Mouse (Mus musculus): Measurements from ENCODE around the gene Bola2. TPM values are rescaled to one million over a fixed set of nuclear protein-coding genes. Genes with fewer than 3 reads are reported as not detected.
"Not testable (repeated sequence)": the region's sequence is repeated elsewhere in the genome, so short reads cannot be mapped to it uniquely, and the experiment has no call there.

Gene Bola2
- polyA plus RNA-seq, 1 experiment from 2014 or later: 114 TPM

- H3K27ac ChIP-seq: no peak overlapping the region; the same call in 1 of the 2 replicates
- H3K9me3 ChIP-seq: no peaks in the 10 kb centered on the region
- no peak overlapping the region for H3K9ac ChIP-seq
- H3K4me1 ChIP-seq: peaks cover 6% of the 10 kb centered on the region; the same call in 1 of the 2 replicates
- H3K4me2 ChIP-seq: no peak overlapping the region
- no peaks in the 10 kb centered on the region for H3K27me3 ChIP-seq (replicated peaks)
- peaks cover 27% of the 10 kb centered on the region for H3K36me3 ChIP-seq
- WGBS: 68% methylated on average over 5 of the region's 5 CpGs
- H3K4me3 ChIP-seq (replicated peaks): no peak overlapping the region
- ATAC-seq (ENCODE audit: insufficient read depth, low FRiP score, low read depth): no peak
Measured at GRCm38 (mm10) chr7:126668452-126668851, 26.7 kb upstream of the Bola2 start.

GRCm38 (mm10) chr7:126670152-126670551 is 25.0 kb upstream of the Bola2 start:
- no peak overlapping the region for H3K4me3 ChIP-seq (replicated peaks)
- H3K4me1 ChIP-seq: peaks cover 6% of the 10 kb centered on the region; the same call in 1 of the 2 replicates
- H3K36me3 ChIP-seq: peaks cover 23% of the 10 kb centered on the region
- no peak overlapping the region for H3K4me2 ChIP-seq
- no peaks in the 10 kb centered on the region for H3K9me3 ChIP-seq
- no peak overlapping the region for H3K9ac ChIP-seq
- no peak overlapping the region for H3K27ac ChIP-seq
- 90% methylated on average over 3 of the region's 3 CpGs for WGBS
- no peak for ATAC-seq (ENCODE audit: insufficient read depth, low FRiP score, low read depth)
- H3K27me3 ChIP-seq (replicated peaks): no peaks in the 10 kb centered on the region

DNA sequence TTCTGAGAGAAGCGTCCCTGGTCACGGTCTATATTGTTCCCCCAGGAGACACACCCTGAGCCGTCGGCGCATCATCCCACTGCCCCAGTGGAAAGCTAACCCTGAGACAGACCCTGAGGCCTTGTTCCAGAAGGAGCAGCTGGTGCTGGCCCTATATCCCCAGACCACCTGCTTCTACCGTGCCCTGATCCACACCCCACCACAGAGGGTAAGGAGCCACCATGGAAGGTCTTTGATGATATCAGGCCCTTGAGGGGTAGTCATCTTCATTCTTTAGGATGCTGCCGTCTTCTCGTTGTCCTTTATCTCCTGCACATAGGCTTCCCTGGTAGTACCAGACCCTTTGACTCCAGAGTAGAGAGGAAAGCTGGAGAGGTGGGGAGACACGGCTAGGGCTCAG is 23.1 kb upstream of the Bola2 start:
- no peak overlapping the region for H3K4me2 ChIP-seq
- WGBS: 91% methylated on average over 9 of the region's 9 CpGs
- ATAC-seq (ENCODE audit: insufficient read depth, low FRiP score, low read depth): no peak
- no peaks in the 10 kb centered on the region for H3K9me3 ChIP-seq
- no peak overlapping the region for H3K9ac ChIP-seq
- no peak overlapping the region for H3K27ac ChIP-seq
- no peaks in the 10 kb centered on the region for H3K27me3 ChIP-seq (replicated peaks)
- peaks cover 6% of the 10 kb centered on the region; the same call in 1 of the 2 replicates for H3K4me1 ChIP-seq
- H3K36me3 ChIP-seq: peaks cover 18% of the 10 kb centered on the region
- no peak overlapping the region for H3K4me3 ChIP-seq (replicated peaks)

DNA sequence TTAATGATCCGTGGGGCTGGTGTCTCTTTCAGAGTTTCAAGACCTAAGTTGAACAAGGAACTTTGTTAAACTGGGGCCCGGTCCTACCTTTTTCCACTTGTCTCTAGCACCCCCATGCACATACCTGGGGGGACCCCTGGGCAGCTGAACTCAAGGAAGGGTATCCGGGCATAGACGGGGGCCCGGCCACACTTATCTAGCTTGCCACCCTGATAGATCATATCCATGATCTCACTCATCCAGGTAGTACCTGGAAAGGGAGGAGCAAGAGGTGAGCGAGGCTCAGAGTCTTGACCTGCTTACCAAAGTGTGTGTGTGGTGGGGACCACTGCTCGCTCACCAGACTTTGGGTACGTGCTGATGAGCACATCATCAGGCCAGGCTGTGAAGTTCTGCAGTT is 20.1 kb upstream of the Bola2 start:
- no peaks in the 10 kb centered on the region for H3K9me3 ChIP-seq
- H3K4me3 ChIP-seq (replicated peaks): no peak overlapping the region
- H3K9ac ChIP-seq: no peak overlapping the region
- H3K4me2 ChIP-seq: no peak overlapping the region
- H3K4me1 ChIP-seq: no peaks in the 10 kb centered on the region
- 91% methylated on average over 8 of the region's 8 CpGs for WGBS
- no peak overlapping the region for H3K27ac ChIP-seq
- ATAC-seq (ENCODE audit: insufficient read depth, low FRiP score, low read depth): no peak
- H3K36me3 ChIP-seq: peaks cover 18% of the 10 kb centered on the region
- H3K27me3 ChIP-seq (replicated peaks): no peaks in the 10 kb centered on the region

GRCm38 (mm10) chr7:126676207-126676606 is 19.0 kb upstream of the Bola2 start, which contains the start of gene Sult1a1:
Sult1a1 (minus strand) TSS chr7:126676432.
- H3K9ac ChIP-seq: no peak within 1 kb of the TSS
- H3K27ac ChIP-seq: peak within 1 kb of the TSS; percentile 23; the same call in 1 of the 2 replicates
- 64% methylated on average over 1 of the region's 1 CpGs for WGBS
- H3K4me1 ChIP-seq: no peaks in the 10 kb centered on the region
- no peak for ATAC-seq (ENCODE audit: insufficient read depth, low FRiP score, low read depth)
- H3K4me2 ChIP-seq: no peak within 1 kb of the TSS
- no peaks in the 10 kb centered on the region for H3K27me3 ChIP-seq (replicated peaks)
- no peak within 1 kb of the TSS; the same call in 1 of the 2 replicates for H3K4me3 ChIP-seq (replicated peaks)
- no peaks in the 10 kb centered on the region for H3K9me3 ChIP-seq
- peaks cover 18% of the 10 kb centered on the region for H3K36me3 ChIP-seq

DNA sequence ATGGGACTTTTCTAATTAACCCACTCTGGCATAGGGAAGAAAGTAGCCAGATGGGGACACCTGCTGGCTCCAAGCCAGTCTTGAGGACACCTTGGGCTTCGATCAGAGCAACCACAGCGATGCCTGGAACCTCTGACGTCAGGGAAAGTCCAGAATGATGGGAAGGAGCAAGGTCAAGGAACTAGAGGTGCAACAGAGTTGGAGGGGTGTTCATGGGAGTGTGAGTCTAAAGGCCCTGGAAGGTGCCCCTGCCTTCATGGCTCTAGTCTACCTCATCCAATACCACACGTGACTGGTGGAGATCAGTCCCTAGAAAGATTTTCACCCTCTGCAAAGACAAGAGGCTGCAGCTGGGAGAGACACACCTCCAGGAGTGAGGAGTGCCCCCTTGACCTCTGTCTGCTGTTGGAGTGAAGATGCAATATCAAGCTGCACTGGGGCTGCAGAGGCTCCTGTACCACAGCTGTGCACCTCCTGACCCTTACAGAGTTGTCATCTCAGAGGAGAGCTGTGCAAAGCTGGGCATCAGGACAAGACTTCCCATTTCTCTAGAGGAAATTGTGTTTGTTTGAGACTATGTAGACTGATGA is 18.5 kb upstream of the Bola2 start:
- 86% methylated on average over 4 of the region's 4 CpGs for whole genome bisulfite sequencing
- H3K4me2 ChIP-seq: no peak overlapping the region
- no peaks in the 10 kb centered on the region for H3K4me1 ChIP-seq
- H3K36me3 ChIP-seq: peaks cover 14% of the 10 kb centered on the region
- no peaks in the 10 kb centered on the region for H3K9me3 ChIP-seq
- no peak overlapping the region for H3K27ac ChIP-seq
- ATAC-seq (ENCODE audit: insufficient read depth, low FRiP score, low read depth): no peak
- H3K27me3 ChIP-seq (replicated peaks): no peaks in the 10 kb centered on the region
- no peak overlapping the region for H3K4me3 ChIP-seq (replicated peaks)
- no peak overlapping the region for H3K9ac ChIP-seq

- Histone ChIP-seq H3K9ac (no peak overlapping the region), H3K9me3 (no peaks in the 10 kb centered on the region), H3K36me3 (0 out of 2 replicates have a peak, but pooled peaks cover 2% of the 10 kb centered on the region), H3K27ac (no peak overlapping the region), H3K4me3 (replicated peaks) (no peak overlapping the region), H3K27me3 (replicated peaks) (no peaks in the 10 kb centered on the region), H3K4me1 (no peaks in the 10 kb centered on the region), H3K4me2 (no peak overlapping the region)
- ATAC-seq (ENCODE audit: insufficient read depth, low FRiP score, low read depth): no peak
- 52% methylated on average over 8 of the region's 8 CpGs for WGBS
Measured at GRCm38 (mm10) chr7:126678545-126679341, 16.5 kb upstream of the Bola2 start.

GRCm38 (mm10) chr7:126679683-126680082 is 15.5 kb upstream of the Bola2 start:
- H3K9me3 ChIP-seq: no peaks in the 10 kb centered on the region
- H3K4me1 ChIP-seq: no peaks in the 10 kb centered on the region
- no peaks in the 10 kb centered on the region for H3K27me3 ChIP-seq (replicated peaks)
- H3K36me3 ChIP-seq: no peaks in the 10 kb centered on the region
- 85% methylated on average over 5 of the region's 5 CpGs for WGBS
- H3K9ac ChIP-seq: no peak overlapping the region
- ATAC-seq (ENCODE audit: insufficient read depth, low FRiP score, low read depth): no peak
- no peak overlapping the region for H3K4me2 ChIP-seq
- H3K4me3 ChIP-seq (replicated peaks): no peak overlapping the region
- no peak overlapping the region for H3K27ac ChIP-seq

DNA sequence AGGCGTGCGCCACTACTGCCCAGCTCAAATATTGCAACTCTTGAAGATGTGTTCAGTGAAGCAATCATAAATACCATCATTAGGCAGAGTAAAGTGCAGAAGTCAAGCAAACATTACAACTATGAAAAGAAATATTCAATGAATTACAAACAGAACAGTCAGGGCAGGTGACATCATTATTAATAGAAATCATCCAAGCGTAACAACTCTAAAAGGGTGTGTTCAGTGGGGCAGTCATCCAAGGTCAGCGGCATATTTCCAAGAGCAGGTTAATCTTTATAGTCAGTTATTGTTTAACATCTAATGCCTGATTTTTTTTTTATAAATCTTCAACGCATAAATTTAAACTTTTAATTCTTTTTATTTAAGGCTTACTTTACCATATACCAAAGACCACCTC is 14.0 kb upstream of the Bola2 start:
- H3K9ac ChIP-seq: no peak overlapping the region
- H3K4me1 ChIP-seq: no peaks in the 10 kb centered on the region
- no peaks in the 10 kb centered on the region for H3K36me3 ChIP-seq
- H3K27me3 ChIP-seq (replicated peaks): no peaks in the 10 kb centered on the region
- H3K27ac ChIP-seq: no peak overlapping the region
- H3K4me2 ChIP-seq: no peak overlapping the region
- WGBS: 79% methylated on average over 5 of the region's 5 CpGs
- ATAC-seq (ENCODE audit: insufficient read depth, low FRiP score, low read depth): no peak
- H3K9me3 ChIP-seq: no peaks in the 10 kb centered on the region
- no peak overlapping the region for H3K4me3 ChIP-seq (replicated peaks)

GRCm38 (mm10) chr7:126688156-126688555 is 7.0 kb upstream of the Bola2 start:
- not testable (repeated sequence) for H3K27ac ChIP-seq
- 74% methylated on average over 4 of the region's 4 CpGs for WGBS

DNA sequence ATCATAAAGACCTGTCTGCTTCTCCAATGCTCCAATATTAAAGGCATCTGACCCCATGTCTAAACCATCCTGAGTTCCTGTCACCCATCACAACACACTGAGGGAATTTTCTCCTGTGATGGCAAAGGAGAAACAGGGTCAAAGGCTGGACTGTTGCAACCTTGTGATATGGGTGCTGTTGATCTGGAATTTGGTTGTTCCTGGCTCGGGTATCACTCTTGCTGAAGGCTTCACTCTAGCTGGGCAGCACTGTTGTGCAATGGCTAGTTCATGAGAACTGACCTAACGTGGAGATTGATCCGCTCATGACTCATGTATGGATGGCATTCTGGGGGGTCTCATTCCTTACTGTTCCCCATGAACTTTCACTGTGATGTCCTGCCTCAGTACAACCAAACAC is 6.2 kb upstream of the Bola2 start:
- Histone ChIP-seq H3K27ac (no peak overlapping the region), H3K36me3 (peaks cover 17% of the 10 kb centered on the region), H3K27me3 (replicated peaks) (no peaks in the 10 kb centered on the region), H3K4me3 (replicated peaks) (no peak overlapping the region), H3K4me1 (no peaks in the 10 kb centered on the region), H3K4me2 (no peak overlapping the region), H3K9me3 (no peaks in the 10 kb centered on the region), H3K9ac (no peak overlapping the region)
- 72% methylated on average over 3 of the region's 3 CpGs for WGBS
- no peak for ATAC-seq (ENCODE audit: insufficient read depth, low FRiP score, low read depth)

More at GRCm38 (mm10) chr7:126688156-126688555, 7.0 kb upstream of the Bola2 start:
- H3K9me3 ChIP-seq; H3K4me3 ChIP-seq (replicated peaks); ATAC-seq (ENCODE audit: insufficient read depth, low FRiP score, low read depth); H3K4me2 ChIP-seq; H3K4me1 ChIP-seq; H3K9ac ChIP-seq; H3K27me3 ChIP-seq (replicated peaks): not testable (repeated sequence)
- peaks cover 17% of the 10 kb centered on the region for H3K36me3 ChIP-seq

- no peak overlapping the region for H3K27ac ChIP-seq
- 84% methylated on average over 3 of the region's 3 CpGs for WGBS
- no peak overlapping the region for H3K9ac ChIP-seq
- H3K9me3 ChIP-seq: no peaks in the 10 kb centered on the region
- no peak overlapping the region for H3K4me3 ChIP-seq (replicated peaks)
- no peaks in the 10 kb centered on the region for H3K27me3 ChIP-seq (replicated peaks)
- no peak for ATAC-seq (ENCODE audit: insufficient read depth, low FRiP score, low read depth)
- H3K36me3 ChIP-seq: peaks cover 17% of the 10 kb centered on the region
- H3K4me2 ChIP-seq: no peak overlapping the region
- 0 out of 2 replicates have a peak, but pooled peaks cover 5% of the 10 kb centered on the region for H3K4me1 ChIP-seq
Measured at GRCm38 (mm10) chr7:126690737-126691136, 4.5 kb upstream of the Bola2 start.

Data from stomach, embryonic 15.5 days (tissue).